Mouse (Mus musculus) heart, embryonic 16.5 days (tissue): ENCODE measurements around the gene Mgam. TPM values are rescaled to one million over a fixed set of nuclear protein-coding genes. Genes with fewer than 3 reads are reported as not detected.
"Not testable (repeated sequence)": the region's sequence is repeated elsewhere in the genome, so short reads cannot be mapped to it uniquely, and the experiment has no call there.

ENCODE experiments used
- ATAC-seq: fragments of 200-750 bp; cut with Nextera tagmentation; replicated peaks from 2 replicates; pipeline ENCODE4 v1.8.0; 2017; ENCODE audit warnings: moderate number of reproducible peaks; ENCODE audit not compliant: insufficient read depth, low FRiP score; ENCODE audit errors: extremely low read depth
- H3K27ac ChIP-seq: fragments of 300-500 bp; sonication (generic); 2 replicates; pipeline ENCODE4 v1.5.1; 2014; ENCODE audit warnings: mild to moderate bottlenecking, low read length, control low read depth, moderate library complexity
- H3K27me3 ChIP-seq: fragments of 300-500 bp; sonication (generic); 2 replicates; pipeline ENCODE4 v1.6.1; 2014; ENCODE audit warnings: low read length, mixed read lengths; ENCODE audit not compliant: control insufficient read depth, insufficient read depth
- H3K36me3 ChIP-seq: fragments of 300-500 bp; sonication (generic); 2 replicates; pipeline ENCODE4 v1.6.1; 2014; ENCODE audit not compliant: control insufficient read depth, insufficient read depth
- H3K4me1 ChIP-seq: fragments of 300-500 bp; sonication (generic); 2 replicates; pipeline ENCODE4 v1.6.1; 2014; ENCODE audit warnings: low read length, mixed read lengths; ENCODE audit not compliant: control insufficient read depth, insufficient read depth
- H3K4me2 ChIP-seq: fragments of 300-500 bp; sonication (generic); 2 replicates; pipeline ENCODE4 v1.6.1; 2014; ENCODE audit warnings: low read depth, mild to moderate bottlenecking, control low read depth, low read length
- H3K4me3 ChIP-seq: fragments of 300-500 bp; sonication (generic); 2 replicates; pipeline ENCODE4 v1.5.1; 2014; ENCODE audit warnings: mild to moderate bottlenecking, control low read depth, low read length
- H3K9ac ChIP-seq: fragments of 300-500 bp; sonication (generic); 2 replicates; pipeline ENCODE4 v1.6.1; 2014; ENCODE audit warnings: low read length, control low read depth
- H3K9me3 ChIP-seq: fragments of 300-500 bp; sonication (generic); replicated peaks from 2 replicates; pipeline ENCODE4 v1.6.1; 2016; ENCODE audit warnings: low read length; ENCODE audit not compliant: control insufficient read depth
- WGBS: fragments of 180-500 bp; shearing (Covaris S2); extraction: QIAGEN DNeasy Blood & Tissue Kit; methylation state at CpG from one replicate; pipeline ENCODE4 v1.1.7; 2014; 5-methylcytosine and 5-hydroxymethylcytosine counted together
- polyA plus RNA-seq: library from polyadenylated mRNA; unstranded; fragments of >200 nt; fragmentation: Nextera tagmentation; extraction: Ambion mirVana; gene quantifications from 2 replicates; pipeline ENCODE4 v1.2.1, GENCODE M21; 2015

The Mgam gene
- polyA plus RNA-seq, 1 experiment from 2014 or later: 1.1 TPM

DNA sequence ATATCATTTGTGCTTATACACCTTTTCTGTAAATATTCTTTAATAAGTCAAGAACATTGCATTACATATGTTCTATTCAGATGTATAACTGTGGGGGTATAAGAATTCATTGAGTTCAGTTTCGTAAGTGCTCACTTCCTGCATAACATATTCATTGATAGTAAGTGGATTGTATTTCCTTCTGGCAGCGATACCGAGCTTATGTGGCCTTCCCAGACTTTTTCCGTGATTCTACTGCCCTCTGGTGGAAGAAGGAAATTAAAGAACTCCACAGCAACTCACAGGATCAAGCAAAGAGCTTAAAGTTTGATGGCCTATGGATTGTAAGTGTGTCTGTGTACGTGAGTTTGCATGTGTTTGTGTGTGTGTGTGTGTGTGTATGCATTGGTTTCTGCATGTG lies 60.5 kb downstream of the Mgam start:
- no peak overlapping the region for H3K4me2 ChIP-seq
- no peak for ATAC-seq
- H3K4me1 ChIP-seq: no peaks in the 10 kb centered on the region
- no peak overlapping the region for H3K9ac ChIP-seq
- H3K27ac ChIP-seq: no peak overlapping the region
- H3K4me3 ChIP-seq: no peak overlapping the region
- no peaks in the 10 kb centered on the region for H3K9me3 ChIP-seq
- H3K36me3 ChIP-seq: no peaks in the 10 kb centered on the region
- no peaks in the 10 kb centered on the region for H3K27me3 ChIP-seq
- WGBS: 8% methylated on average over 5 of the region's 5 CpGs

DNA sequence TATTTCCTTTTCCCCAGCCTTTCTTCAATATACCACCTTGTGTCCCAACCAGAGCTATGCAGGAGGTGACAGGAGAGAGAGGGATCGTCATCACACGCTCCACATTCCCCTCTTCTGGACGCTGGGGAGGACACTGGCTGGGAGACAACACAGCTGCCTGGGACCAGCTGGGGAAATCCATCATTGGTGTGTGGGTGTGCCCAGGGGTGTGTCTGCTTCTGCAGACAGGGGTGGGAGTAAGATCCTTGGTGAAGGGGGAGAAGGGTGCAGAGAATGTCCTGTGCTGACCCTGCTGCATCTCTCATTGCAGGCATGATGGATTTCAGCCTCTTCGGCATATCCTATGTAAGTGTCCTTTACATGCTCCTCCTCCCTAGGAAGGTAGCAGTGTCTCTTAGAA lies 63.4 kb downstream of the Mgam start:
- 33% methylated on average over 3 of the region's 4 CpGs for WGBS
- not testable (repeated sequence) for H3K9ac ChIP-seq

DNA sequence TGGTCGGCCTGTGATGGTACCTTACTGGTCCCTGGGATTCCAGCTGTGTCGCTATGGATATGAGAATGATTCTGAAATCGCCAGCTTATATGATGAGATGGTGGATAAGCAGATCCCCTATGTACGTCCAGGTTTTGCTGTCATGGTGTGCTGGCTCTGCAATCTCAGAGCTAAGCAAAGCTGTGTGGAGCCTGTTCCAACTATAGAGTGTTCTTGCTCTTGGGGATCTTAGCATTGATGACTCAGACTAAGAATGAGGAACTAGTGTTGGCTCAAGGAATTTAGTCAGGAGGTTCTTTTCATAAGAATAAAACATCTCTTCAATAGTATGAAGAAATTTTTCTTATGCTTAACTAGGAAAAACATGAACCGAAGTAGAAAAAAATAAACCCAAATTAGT lies 84.9 kb downstream of the Mgam start:
- not testable (repeated sequence) for ATAC-seq, H3K27ac ChIP-seq, H3K36me3 ChIP-seq, H3K4me1 ChIP-seq, H3K4me2 ChIP-seq, H3K9me3 ChIP-seq, H3K27me3 ChIP-seq, H3K9ac ChIP-seq, H3K4me3 ChIP-seq
- 82% methylated on average over 5 of the region's 5 CpGs for WGBS

More for the DNA sequence above, 63.4 kb downstream of the Mgam start:
- not testable (repeated sequence) for H3K4me2 ChIP-seq, H3K4me3 ChIP-seq, H3K27me3 ChIP-seq, H3K36me3 ChIP-seq, H3K4me1 ChIP-seq, H3K27ac ChIP-seq, H3K9me3 ChIP-seq, ATAC-seq

DNA sequence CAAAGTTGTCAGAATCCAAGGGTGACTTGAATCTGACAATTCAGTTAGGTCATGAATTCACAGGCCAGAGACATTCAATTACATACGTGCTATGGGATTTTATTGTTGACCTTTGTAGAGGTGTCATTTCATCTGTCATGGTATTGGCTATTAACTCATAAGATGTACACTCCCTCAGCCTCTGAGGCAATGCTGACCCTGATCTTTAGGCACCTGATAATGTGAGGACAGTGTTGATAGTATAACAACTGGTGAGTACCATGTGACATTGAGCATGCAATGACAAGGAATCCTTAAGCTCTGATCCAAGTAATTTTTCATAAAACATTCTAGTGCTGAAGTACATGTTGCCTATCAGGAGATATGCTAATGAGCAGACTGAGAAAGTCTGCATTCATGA lies 87.1 kb downstream of the Mgam start:
- Histone ChIP-seq H3K4me3 (no peak overlapping the region), H3K9me3 (no peaks in the 10 kb centered on the region), H3K4me1 (no peaks in the 10 kb centered on the region), H3K36me3 (no peaks in the 10 kb centered on the region), H3K4me2 (no peak overlapping the region), H3K27ac (no peak overlapping the region), H3K9ac (no peak overlapping the region), H3K27me3 (no peaks in the 10 kb centered on the region)
- 77% methylated on average over 1 of the region's 1 CpGs for WGBS
- ATAC-seq: no peak

DNA sequence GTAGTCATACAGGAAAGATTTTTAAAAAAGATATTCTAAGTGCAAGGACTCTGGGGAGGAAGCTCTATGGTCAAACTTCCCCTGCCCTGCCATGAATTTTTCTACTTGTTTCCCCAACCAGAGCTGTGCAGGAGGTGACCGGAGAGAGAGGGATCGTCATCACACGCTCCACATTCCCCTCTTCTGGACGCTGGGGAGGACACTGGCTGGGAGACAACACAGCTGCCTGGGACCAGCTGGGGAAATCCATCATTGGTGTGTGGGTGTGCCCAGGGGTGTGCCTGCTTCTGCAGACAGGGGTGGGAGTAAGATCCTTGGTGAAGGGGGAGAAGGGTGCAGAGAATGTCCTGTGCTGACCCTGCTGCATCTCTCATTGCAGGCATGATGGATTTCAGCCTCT lies 99.9 kb downstream of the Mgam start:
- not testable (repeated sequence) for H3K4me1 ChIP-seq, H3K27me3 ChIP-seq, H3K9me3 ChIP-seq, H3K9ac ChIP-seq, ATAC-seq, H3K27ac ChIP-seq, H3K4me2 ChIP-seq, H3K4me3 ChIP-seq, H3K36me3 ChIP-seq
- 57% methylated on average over 4 of the region's 4 CpGs for WGBS

DNA sequence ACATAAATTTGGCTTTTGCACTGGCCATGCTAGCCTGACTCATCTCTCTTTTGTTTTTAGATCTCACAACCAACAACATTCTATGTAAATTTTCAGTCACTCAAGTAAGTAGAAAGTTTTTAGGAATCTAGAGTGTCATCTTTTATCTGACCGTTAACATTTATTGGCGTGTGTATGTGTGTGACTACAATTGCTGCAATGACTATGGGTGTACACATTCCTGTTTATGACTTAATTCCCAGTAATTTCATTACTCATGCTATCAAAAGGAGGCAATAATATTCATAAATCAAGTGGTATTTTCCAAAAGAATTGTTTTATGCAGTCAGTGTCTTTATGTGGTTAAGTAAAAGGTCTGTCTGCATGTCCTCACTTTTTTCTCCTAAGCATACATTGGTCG lies 110.9 kb downstream of the Mgam start:
- H3K9me3 ChIP-seq: no peaks in the 10 kb centered on the region
- no peak overlapping the region for H3K4me2 ChIP-seq
- 77% methylated on average over 3 of the region's 3 CpGs for WGBS
- no peaks in the 10 kb centered on the region for H3K27me3 ChIP-seq
- ATAC-seq: no peak
- H3K4me3 ChIP-seq: no peak overlapping the region
- no peak overlapping the region for H3K9ac ChIP-seq
- H3K4me1 ChIP-seq: no peaks in the 10 kb centered on the region
- no peaks in the 10 kb centered on the region for H3K36me3 ChIP-seq
- no peak overlapping the region for H3K27ac ChIP-seq

DNA sequence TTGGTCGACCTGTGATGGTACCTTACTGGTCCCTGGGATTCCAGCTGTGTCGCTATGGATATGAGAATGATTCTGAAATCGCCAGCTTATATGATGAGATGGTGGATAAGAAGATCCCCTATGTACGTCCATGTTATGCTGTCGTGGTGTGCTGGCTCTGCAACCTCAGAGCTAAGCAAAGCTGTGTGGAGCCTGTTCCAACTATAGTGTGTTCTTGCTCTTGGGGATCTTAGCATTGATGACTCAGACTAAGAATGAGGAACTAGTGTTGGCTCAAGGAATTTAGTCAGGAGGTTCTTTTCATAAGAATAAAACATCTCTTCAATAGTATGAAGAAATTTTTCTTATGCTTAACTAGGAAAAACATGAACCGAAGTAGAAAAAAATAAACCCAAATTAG lies 120.4 kb downstream of the Mgam start:
- WGBS: 66% methylated on average over 6 of the region's 6 CpGs

DNA sequence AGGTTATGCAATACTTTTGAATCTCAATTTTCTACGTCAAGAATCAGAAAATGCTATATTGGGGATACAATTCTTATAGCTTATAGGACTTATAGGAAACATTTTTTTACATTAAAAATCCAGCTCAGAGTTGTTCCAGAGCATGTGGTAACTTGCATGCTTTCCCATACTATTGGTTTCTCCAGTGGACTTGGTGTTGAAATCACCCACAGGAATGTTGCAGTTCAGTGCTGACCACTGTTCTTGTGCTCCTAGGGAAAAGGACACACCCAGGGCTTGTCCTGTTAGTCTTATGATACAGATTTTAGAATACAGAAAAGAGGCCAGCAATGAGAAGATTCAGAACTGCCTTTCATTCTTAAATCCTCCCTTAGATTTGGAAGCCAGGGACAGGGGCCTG lies 127.3 kb downstream of the Mgam start:
- H3K4me3 ChIP-seq: no peak overlapping the region
- ATAC-seq: no peak
- no peaks in the 10 kb centered on the region for H3K9me3 ChIP-seq
- no peaks in the 10 kb centered on the region for H3K4me1 ChIP-seq
- H3K36me3 ChIP-seq: no peaks in the 10 kb centered on the region
- H3K4me2 ChIP-seq: no peak overlapping the region
- H3K27me3 ChIP-seq: no peaks in the 10 kb centered on the region
- 66% methylated on average over 1 of the region's 1 CpGs for WGBS
- H3K27ac ChIP-seq: no peak overlapping the region
- no peak overlapping the region for H3K9ac ChIP-seq

More for the DNA sequence above, 120.4 kb downstream of the Mgam start:
- not testable (repeated sequence) for H3K4me2 ChIP-seq, H3K4me3 ChIP-seq, ATAC-seq, H3K27me3 ChIP-seq, H3K9ac ChIP-seq, H3K4me1 ChIP-seq, H3K9me3 ChIP-seq, H3K36me3 ChIP-seq, H3K27ac ChIP-seq

DNA sequence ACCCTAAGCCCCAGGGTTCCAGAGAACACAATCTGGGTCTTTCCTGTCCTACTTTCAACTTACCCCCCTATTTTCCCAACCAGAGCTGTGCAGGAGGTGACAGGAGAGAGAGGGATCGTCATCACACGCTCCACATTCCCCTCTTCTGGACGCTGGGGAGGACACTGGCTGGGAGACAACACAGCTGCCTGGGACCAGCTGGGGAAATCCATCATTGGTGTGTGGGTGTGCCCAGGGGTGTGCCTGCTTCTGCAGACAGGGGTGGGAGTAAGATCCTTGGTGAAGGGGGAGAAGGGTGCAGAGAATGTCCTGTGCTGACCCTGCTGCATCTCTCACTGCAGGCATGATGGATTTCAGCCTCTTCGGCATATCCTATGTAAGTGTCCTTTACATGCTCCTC lies 128.7 kb downstream of the Mgam start:
- ATAC-seq, H3K4me3 ChIP-seq, H3K36me3 ChIP-seq, H3K4me2 ChIP-seq, H3K27ac ChIP-seq, H3K4me1 ChIP-seq, H3K27me3 ChIP-seq, H3K9me3 ChIP-seq, H3K9ac ChIP-seq: not testable (repeated sequence)
- WGBS: 77% methylated on average over 2 of the region's 4 CpGs

DNA sequence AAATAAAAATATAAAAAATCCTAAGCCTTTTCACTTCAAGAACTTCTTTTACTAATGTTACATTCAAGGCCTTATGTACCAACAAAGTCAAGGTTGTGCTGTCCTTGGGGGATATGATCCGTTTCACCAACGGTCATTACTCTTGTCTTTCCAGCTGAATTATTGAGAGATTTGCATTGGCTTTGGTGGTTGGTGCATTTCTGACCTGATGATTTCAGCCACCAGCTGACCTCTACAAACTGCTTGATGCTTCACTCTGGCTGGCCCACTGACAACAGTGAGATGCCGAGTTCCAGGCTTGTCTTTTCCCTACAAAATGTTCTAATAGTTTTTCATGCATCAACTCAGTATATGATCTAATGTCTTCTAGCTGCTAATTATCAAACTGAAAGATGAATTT lies 146.0 kb downstream of the Mgam start:
- no peak for ATAC-seq
- Histone ChIP-seq H3K9ac (no peak overlapping the region), H3K4me2 (no peak overlapping the region), H3K27me3 (no peaks in the 10 kb centered on the region), H3K36me3 (no peaks in the 10 kb centered on the region), H3K9me3 (no peaks in the 10 kb centered on the region), H3K4me1 (no peaks in the 10 kb centered on the region), H3K27ac (no peak overlapping the region), H3K4me3 (no peak overlapping the region)
- WGBS: 75% methylated on average over 3 of the region's 3 CpGs
